In genomic region chr14:32323221-32323620, GRCm38 (mm10) we compare ENCODE assay signal across 23 mouse cellular contexts. TPM values are rescaled to one million over a fixed set of nuclear protein-coding genes. Genes with fewer than 3 reads are reported as not detected.
DNase-seq lines count a peak whose midpoint lies in the region; ATAC-seq and TF ChIP-seq lines count a peak whose summit lies in the region.
"Had no signal": no experiment of that assay in that cellular context is flagged by ENCODE, and none has a peak within 500 bp of the region (broad histone marks: within the 10 kb centered on the region; RNA-seq: fewer than 3 reads in every experiment).

No protein-coding gene starts in this region.

- peak in 1 of 2 experiments; percentile 37 for DNase-seq in heart, adult 2 months
- DNase-seq in layer of hippocampus, postnatal 10 days (ENCODE audit: low spot score in 2 of 2), result peak; percentile 35 to 55
- DNase-seq in layer of hippocampus, adult 9-10 months (ENCODE audit: low spot score), result no peak
- no peak for DNase-seq in testis, postnatal 14 days (ENCODE audit: low spot score)
- DNase-seq: adrenal gland, postnatal 10 days; gastrocnemius, postnatal 10 days; kidney, adult 8-10 months; kidney, postnatal 10 days; lung, adult 18-20 months; lung, postnatal 10 days; spleen, adult 18-20 months; thymus, postnatal 25 days had no signal

- H3K4me2 ChIP-seq in heart, embryonic 11.5 days, result no peak overlapping the region

- peaks cover 2% of the 10 kb centered on the region; the same call in 1 of the 2 replicates for H3K4me1 ChIP-seq in heart, adult 2 months (ENCODE audit: control insufficient read depth, insufficient read depth, low read length)
- 0 out of 2 replicates have a peak, but pooled peaks cover 2% of the 10 kb centered on the region for H3K4me1 ChIP-seq in heart, embryonic 11.5 days (ENCODE audit: control insufficient read depth, insufficient read depth, low read length)
- H3K4me1 ChIP-seq in testis, adult 2 months (ENCODE audit: control insufficient read depth, insufficient read depth, low read length), result peaks cover 10% of the 10 kb centered on the region

- H3K27me3 ChIP-seq in heart, adult 2 months (ENCODE audit: control insufficient read depth, insufficient read depth, low read length), result no peaks in the 10 kb centered on the region
- no peaks in the 10 kb centered on the region for H3K27me3 ChIP-seq in heart, embryonic 11.5 days (ENCODE audit: control insufficient read depth, insufficient read depth, low read length)
- no peaks in the 10 kb centered on the region for H3K27me3 ChIP-seq in testis, adult 2 months (ENCODE audit: control insufficient read depth, insufficient read depth, low read length)
- H3K27me3 ChIP-seq: embryonic facial prominence, embryonic 15.5 days; intestine, embryonic 15.5 days; limb, embryonic 13.5 days; neural tube, embryonic 15.5 days had no signal

- peak; percentile 78 for TF ChIP-seq EP300 in heart, adult 2 months (IDR thresholded peaks at IDR 0.05; ENCODE audit: insufficient read depth, low read depth, low read length)

- WGBS in heart, adult 2 months, result 60% methylated on average over 5 of the region's 5 CpGs
- 81% methylated on average over 5 of the region's 5 CpGs for WGBS in heart, embryonic 11.5 days (ENCODE audit: insufficient replicate concordance)

- no peak for TF ChIP-seq CTCF in heart, adult 2 months (IDR thresholded peaks at IDR 0.05)
- no peak for TF ChIP-seq CTCF in testis, adult 2 months (IDR thresholded peaks at IDR 0.05; ENCODE audit: control insufficient read depth, insufficient read depth, insufficient replicate concordance, low read depth, low read length)

- no peak for ATAC-seq in heart, embryonic 11.5 days (replicated peaks; ENCODE audit: insufficient number of reproducible peaks, low FRiP score, low TSS enrichment)
- ATAC-seq in megakaryocyte, adult 5-6 weeks (ENCODE audit: poor library complexity, severe bottlenecking), result no peak
- ATAC-seq: forebrain, embryonic 16.5 days; liver, embryonic 12.5 days had no signal

- H3K36me3 ChIP-seq in heart, adult 2 months (ENCODE audit: control insufficient read depth, insufficient read depth, low read length), result no peaks in the 10 kb centered on the region; the same call in 1 of the 2 replicates
- no peaks in the 10 kb centered on the region for H3K36me3 ChIP-seq in heart, embryonic 11.5 days (ENCODE audit: control insufficient read depth, insufficient read depth, low read length)
- H3K36me3 ChIP-seq in testis, adult 2 months (ENCODE audit: control insufficient read depth, insufficient read depth, low read length), result no peaks in the 10 kb centered on the region
- H3K36me3 ChIP-seq: embryonic facial prominence, embryonic 15.5 days; intestine, embryonic 15.5 days; liver, embryonic 12.5 days; neural tube, embryonic 15.5 days had no signal

- TF ChIP-seq POLR2A in heart, adult 2 months (IDR thresholded peaks at IDR 0.05; ENCODE audit: insufficient read depth, low read depth, low read length), result no peak
- TF ChIP-seq POLR2A in testis, adult 2 months (IDR thresholded peaks at IDR 0.05; ENCODE audit: control insufficient read depth, low read depth, low read length), result no peak

- H3K9me3 ChIP-seq in heart, embryonic 11.5 days (replicated peaks; ENCODE audit: control insufficient read depth, low read length), result no peaks in the 10 kb centered on the region
- H3K9me3 ChIP-seq: embryonic facial prominence, embryonic 15.5 days; intestine, embryonic 15.5 days; limb, embryonic 13.5 days; liver, embryonic 12.5 days; neural tube, embryonic 15.5 days had no signal

- intact Hi-C loops in heart, adult 2 months (cut with DNase I), result loop anchor here (5.0 kb wide), 1 partner anchor 144 kb away; the partner anchor contains the start of gene Chat

- H3K9ac ChIP-seq in heart, adult 2 months (ENCODE audit: low read depth, low read length), result no peak overlapping the region
- no peak overlapping the region for H3K9ac ChIP-seq in heart, embryonic 11.5 days (ENCODE audit: low read depth, low read length)
- H3K9ac ChIP-seq: liver, embryonic 12.5 days had no signal

- H3K4me3 ChIP-seq in heart, adult 2 months, result no peak overlapping the region
- no peak overlapping the region for H3K4me3 ChIP-seq in heart, embryonic 11.5 days (ENCODE audit: low read depth, low read length)
- no peak overlapping the region for H3K4me3 ChIP-seq in testis, adult 2 months (ENCODE audit: control insufficient read depth, low read depth, low read length)
- H3K4me3 ChIP-seq: liver, embryonic 12.5 days had no signal

- H3K79me2 ChIP-seq in heart, adult 2 months (replicated peaks; ENCODE audit: control insufficient read depth, insufficient read depth, low read length), result no peaks in the 10 kb centered on the region

- no peak overlapping the region for H3K27ac ChIP-seq in heart, adult 2 months
- no peak overlapping the region for H3K27ac ChIP-seq in heart, embryonic 11.5 days (ENCODE audit: low read depth, low read length)
- H3K27ac ChIP-seq in testis, adult 2 months (ENCODE audit: control insufficient read depth, insufficient read depth, low read depth, low read length), result peak overlapping the region; percentile 63; the same call in 1 of the 2 replicates
- H3K27ac ChIP-seq: embryonic facial prominence, embryonic 15.5 days; hindbrain, embryonic 14.5 days; intestine, embryonic 15.5 days; limb, embryonic 13.5 days; liver, embryonic 12.5 days; neural tube, embryonic 15.5 days had no signal

RNA-seq across cellular contexts. Expression of gene Ogdhl, which starts 1.4 kb away (rescaled TPM):
- total RNA-seq in heart, adult 2 months (2021), result 10 to 100 TPM; 65.0 to 93.6 TPM
- 110 and 129 TPM in 2 replicates for polyA plus RNA-seq in heart, adult 2 months (2012; rRNA removed)
- 15.2 and 20.7 TPM in 2 replicates for polyA plus RNA-seq in heart, embryonic 11.5 days (2014; fragmentation: Nextera tagmentation; extraction: Ambion mirVana)
- 10 to 100 TPM; 47.1 to 51.9 TPM for total RNA-seq in layer of hippocampus, postnatal 10 days (2021)
- 11.6 and 14.2 TPM in 2 replicates for polyA plus RNA-seq in testis, adult 2 months (2012; rRNA removed)
- total RNA-seq in megakaryocyte, adult 5-6 weeks (2015), result not detected in 2 replicates
- total RNA-seq in megakaryocyte, adult 5-6 weeks (2017), result not detected in 2 replicates
- total RNA-seq: granulocyte monocyte progenitor cell, adult 5-6 weeks had no signal

Comparison
In these comparisons a context has a peak if more than half of its experiments do, and no peak if none do; other contexts are left out.
1. DNase-seq: peak in layer of hippocampus, postnatal 10 days (2 of 2); none in layer of hippocampus, adult 9-10 months (single experiment) and testis, postnatal 14 days (single experiment).
2. RNA of gene Ogdhl, which starts 1.4 kb away (total RNA-seq): 65.0 to 93.6 TPM in heart, adult 2 months and 47.1 to 51.9 TPM in layer of hippocampus, postnatal 10 days; not detected in megakaryocyte, adult 5-6 weeks; every median in the first group is over 10 times any median in the second.